Mouse (Mus musculus): ENCODE measurements around the gene Kcnh7.
"Not testable (repeated sequence)": the region's sequence is repeated elsewhere in the genome, so short reads cannot be mapped to it uniquely, and the experiment has no call there.

- not testable (repeated sequence) for TF ChIP-seq CTCF (IDR thresholded peaks at IDR 0.05; ENCODE audit: control insufficient read depth, insufficient read depth, low read length); POLR2A (IDR thresholded peaks at IDR 0.05; ENCODE audit: borderline replicate concordance, control insufficient read depth, low read depth, low read length)
Observed at GRCm38 (mm10) chr2:62714362-62714761, 469.7 kb downstream of the Kcnh7 start.

Measured in bone marrow, adult 2 months (tissue).